Mouse (Mus musculus): ENCODE data around the gene Mob3b.

Gene Mob3b

GRCm38 (mm10) chr4:35005068-35005769 is 152.1 kb downstream of the Mob3b start:
- DNase-seq (ENCODE audit: low spot score in 2 of 2) = no peak

DNA sequence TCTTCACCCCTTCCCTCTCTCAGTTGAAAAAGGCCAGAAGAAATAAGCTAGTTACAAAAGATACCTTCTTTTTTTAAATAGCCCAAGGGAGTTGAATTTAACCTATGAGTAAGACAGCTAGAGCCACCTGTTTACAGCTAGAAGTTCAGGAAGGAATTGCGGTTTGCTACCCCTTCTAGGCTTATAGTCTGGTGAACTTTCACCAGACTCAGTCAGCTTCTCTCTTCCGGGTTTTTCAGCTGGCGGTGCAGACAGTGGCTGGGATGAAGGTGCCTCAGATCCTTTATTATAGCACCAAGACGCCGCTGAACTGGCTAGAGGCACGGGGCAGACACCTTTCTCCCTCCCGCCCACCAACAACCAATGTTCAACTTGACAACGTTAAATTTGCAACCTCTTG is 152.8 kb downstream of the Mob3b start:
- no peak for DNase-seq (ENCODE audit: low spot score in 2 of 2)

GRCm38 (mm10) chr4:35003550-35004326 is 153.5 kb downstream of the Mob3b start:
- DNase-seq (ENCODE audit: low spot score in 2 of 2) = no peak

GRCm38 (mm10) chr4:34996616-34997015 is 160.7 kb downstream of the Mob3b start:
- no peak for DNase-seq (ENCODE audit: low spot score in 2 of 2)

DNA sequence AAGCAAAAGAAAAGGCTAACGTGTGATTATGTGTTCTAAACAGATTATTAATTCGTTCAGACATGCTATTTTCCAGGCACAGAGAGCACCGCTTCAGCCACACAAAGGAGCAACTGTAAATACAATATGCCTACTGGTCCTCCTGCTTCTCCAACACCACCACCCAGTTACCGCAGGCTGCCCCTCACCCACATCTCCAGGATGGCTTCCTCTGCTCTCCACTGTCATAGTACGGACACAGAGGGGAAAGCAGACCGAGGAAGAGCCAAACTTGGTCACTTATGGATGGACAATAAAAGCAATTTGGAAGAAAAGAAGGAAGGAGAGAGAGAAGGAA is 163.7 kb downstream of the Mob3b start:
- no peak for DNase-seq (ENCODE audit: low spot score in 2 of 2)

GRCm38 (mm10) chr4:34992866-34993638 is 164.2 kb downstream of the Mob3b start:
- DNase-seq (ENCODE audit: low spot score in 2 of 2) = no peak

- no peak for DNase-seq (ENCODE audit: low spot score in 2 of 2)
Observed at GRCm38 (mm10) chr4:34991891-34992865, 165.1 kb downstream of the Mob3b start.

- no peak for DNase-seq (ENCODE audit: low spot score in 2 of 2)
Observed at GRCm38 (mm10) chr4:34991116-34991515, 166.2 kb downstream of the Mob3b start.

- no peak for DNase-seq (ENCODE audit: low spot score in 2 of 2)
Observed at GRCm38 (mm10) chr4:34990659-34991058, 166.6 kb downstream of the Mob3b start.

DNA sequence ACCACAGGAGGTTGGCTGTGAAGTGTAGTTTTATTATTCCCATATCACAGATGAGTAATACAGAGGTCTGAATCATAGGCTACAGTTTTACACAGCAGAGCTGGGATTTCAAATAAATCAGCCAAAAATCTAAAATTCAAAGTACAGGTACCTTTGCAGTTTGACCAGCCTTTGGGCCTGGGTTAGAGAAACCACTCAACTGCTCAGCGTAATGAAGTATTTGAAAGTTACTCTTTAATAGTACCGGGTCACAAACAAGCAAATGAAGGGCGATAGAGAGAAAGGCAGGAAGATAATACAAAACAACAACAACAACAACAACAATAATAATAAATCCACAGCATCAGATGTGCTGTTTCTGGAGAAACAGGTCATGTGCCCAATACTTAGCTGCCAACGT is 169.7 kb downstream of the Mob3b start:
- DNase-seq (ENCODE audit: low spot score in 2 of 2) = no peak

- DNase-seq (ENCODE audit: low spot score in 2 of 2) = no peak
Observed at GRCm38 (mm10) chr4:34987109-34987508, 170.2 kb downstream of the Mob3b start.

- no peak for DNase-seq (ENCODE audit: low spot score in 2 of 2)
Observed at GRCm38 (mm10) chr4:34986647-34987046, 170.6 kb downstream of the Mob3b start.

DNA sequence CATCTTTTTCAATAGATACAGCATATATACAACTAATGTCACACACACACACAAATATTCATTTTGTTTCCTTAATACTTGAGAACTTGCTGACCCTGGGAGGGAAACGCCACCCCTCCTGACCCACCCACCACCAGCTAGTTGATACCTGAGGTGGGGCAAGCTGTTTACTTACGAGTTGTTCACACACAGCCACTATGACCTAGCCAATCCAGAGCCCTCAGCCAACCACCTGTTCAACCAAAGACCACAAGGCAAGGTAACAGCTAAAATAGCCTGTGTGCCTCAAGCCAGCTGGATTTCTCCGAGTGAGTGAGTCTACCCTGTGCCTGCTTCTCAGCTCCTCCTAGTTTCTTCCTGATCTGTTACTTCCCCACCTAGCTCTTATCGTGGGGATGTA is 172.9 kb downstream of the Mob3b start:
- DNase-seq (ENCODE audit: low spot score in 2 of 2) = no peak

- DNase-seq (ENCODE audit: low spot score in 2 of 2) = no peak
Observed at GRCm38 (mm10) chr4:34983511-34983910, 173.8 kb downstream of the Mob3b start.

DNA sequence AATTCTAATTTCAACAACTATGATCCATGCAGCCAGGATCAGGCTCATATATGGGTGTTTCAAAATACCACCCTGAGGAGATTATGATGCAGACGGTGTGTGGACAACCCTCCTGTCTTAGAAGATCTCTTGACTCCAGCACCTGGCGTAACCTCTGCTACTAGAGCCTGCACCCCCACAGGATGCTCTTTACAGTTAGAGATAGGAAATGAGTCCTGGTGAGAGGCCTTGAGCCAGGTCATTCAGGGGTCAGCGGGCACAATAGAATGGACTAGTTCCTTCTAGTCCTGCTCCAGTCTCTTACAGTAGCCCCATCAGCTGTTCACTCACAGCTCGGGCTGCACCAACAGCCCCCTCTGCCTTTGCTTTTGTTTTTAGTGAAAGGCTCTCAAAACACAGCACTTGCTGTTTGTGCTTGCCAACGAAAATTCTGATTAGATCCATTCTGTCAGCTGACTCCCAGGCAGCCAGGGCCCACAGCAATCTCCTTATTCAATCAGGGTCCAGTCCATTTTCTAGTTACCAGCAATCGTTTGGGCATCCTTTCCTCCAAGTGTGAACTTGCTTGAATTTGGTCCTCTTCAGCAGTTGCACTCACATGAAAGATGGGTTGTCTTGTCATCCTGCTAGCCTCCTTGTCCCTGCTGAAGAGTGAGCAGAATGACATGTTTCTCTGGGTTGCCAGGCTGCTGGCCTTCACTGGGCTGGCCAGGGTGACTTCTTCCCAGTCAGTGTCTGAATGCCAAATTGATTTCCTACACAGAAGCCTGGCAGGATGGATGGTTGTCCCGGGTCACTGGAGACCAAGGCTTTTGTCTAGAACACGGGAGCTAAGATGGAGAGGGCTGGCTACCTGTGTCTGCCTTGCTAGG is 175.7 kb downstream of the Mob3b start:
- DNase-seq (ENCODE audit: low spot score in 2 of 2) = no peak

DNA sequence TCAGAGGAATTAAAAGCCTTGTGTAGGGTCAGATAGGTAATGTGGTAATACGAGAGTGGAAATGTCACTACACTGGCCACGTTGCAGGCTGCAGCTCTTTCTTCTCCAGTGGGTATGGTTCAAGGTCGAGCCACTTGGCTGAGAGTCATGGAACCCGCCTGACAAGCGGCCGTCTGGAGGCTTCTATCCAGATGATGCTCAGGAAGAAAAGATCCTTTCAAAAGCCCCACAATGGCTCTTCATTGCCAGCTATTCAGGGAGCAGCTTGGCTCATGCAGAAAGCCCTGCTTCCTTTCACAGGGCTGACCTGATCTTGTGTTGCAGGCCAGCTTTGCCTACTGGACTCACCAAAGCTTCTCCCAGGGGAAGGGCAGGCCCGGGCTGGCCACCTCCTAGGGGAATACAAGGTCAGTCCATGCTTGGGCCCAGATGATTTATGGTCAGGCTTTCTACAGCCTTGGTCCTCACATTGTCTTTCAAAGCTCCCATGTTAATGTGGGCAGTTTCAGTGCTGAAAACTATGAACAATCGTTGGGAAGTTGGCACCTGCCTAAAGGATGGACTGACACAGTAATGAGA is 176.7 kb downstream of the Mob3b start:
- no peak for DNase-seq (ENCODE audit: low spot score in 2 of 2)

GRCm38 (mm10) chr4:34976916-34977702 is 180.2 kb downstream of the Mob3b start:
- DNase-seq (ENCODE audit: low spot score in 2 of 2) = no peak

DNA sequence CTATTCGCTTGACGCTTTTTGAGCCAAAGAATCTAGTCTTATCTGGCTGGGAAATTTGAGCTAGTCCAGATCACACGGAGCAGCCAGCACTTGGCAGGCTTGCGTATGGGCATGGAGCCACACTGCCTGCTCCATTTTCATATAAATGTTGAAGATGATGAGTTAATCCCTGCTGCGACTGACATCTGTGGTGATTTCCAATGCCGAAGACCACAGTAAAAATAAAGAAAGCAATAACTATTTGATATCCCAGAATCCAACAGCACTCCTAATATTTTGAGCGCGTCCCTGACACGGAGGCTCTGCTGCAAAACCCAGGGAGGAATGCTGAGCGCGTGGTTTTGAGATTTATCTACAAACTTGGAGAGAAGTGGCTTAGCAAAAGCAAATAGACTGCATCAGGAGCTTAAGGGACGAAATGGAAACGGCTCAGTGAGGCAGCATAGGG is 180.9 kb downstream of the Mob3b start:
- DNase-seq (ENCODE audit: low spot score in 2 of 2) = peak in 1 of 2 experiments; percentile 69

GRCm38 (mm10) chr4:34974795-34975194 is 182.5 kb downstream of the Mob3b start:
- DNase-seq (ENCODE audit: low spot score in 2 of 2) = no peak

All from urinary bladder, postnatal 4 days (tissue).